Mouse (Mus musculus): Measurements from ENCODE around the gene Gm10256.
"Not testable (repeated sequence)": the region's sequence is repeated elsewhere in the genome, so short reads cannot be mapped to it uniquely, and the experiment has no call there.

The Gm10256 gene

GRCm38 (mm10) chrY:2830380-2830779, at the start of gene Gm10256, which contains the start of gene Rbmy:
Gene Gm10256, plus strand, starts transcription at chrY:2830699.
Gene Rbmy, plus strand, starts transcription at chrY:2830680.
- DNase-seq, result not testable (repeated sequence)

- not testable (repeated sequence) for DNase-seq
These were observed 34.4 kb upstream of the Gm10256 start, which contains the start of gene Gm4064 for GRCm38 (mm10) chrY:2796105-2796504. Gene Gm4064, minus strand, starts transcription at chrY:2796205.

- DNase-seq, result not testable (repeated sequence)
These were observed 70.2 kb downstream of the Gm10256 start, which contains the start of gene Gm10352 for GRCm38 (mm10) chrY:2900689-2901088. Gene Gm10352, plus strand, starts transcription at chrY:2900989.
